Mouse (Mus musculus): Measurements from ENCODE around the gene Thoc7. TPM values are rescaled to one million over a fixed set of nuclear protein-coding genes. Genes with fewer than 3 reads are reported as not detected.
A peak's percentile ranks its signal among the peaks of the same experiment; 100 is the strongest.
"Not testable (repeated sequence)": the region's sequence is repeated elsewhere in the genome, so short reads cannot be mapped to it uniquely, and the experiment has no call there.

Gene Thoc7
- total RNA-seq (2021): 100 to 1,000 TPM in 1 of 2 experiments, 10 to 100 TPM in 1; 93.8 to 101 TPM

- DNase-seq: peak; percentile 23 to 28
Measured at GRCm38 (mm10) chr14:13961401-13962112, at the start of gene Thoc7, which contains the start of gene Atxn7. Gene Thoc7, minus strand, starts transcription at chr14:13961852. Gene Atxn7, plus strand, starts transcription at chr14:13961440.

GRCm38 (mm10) chr14:14009712-14010111 lies 48.1 kb upstream of the Thoc7 start:
- DNase-seq: no peak

- DNase-seq: no peak
Measured at GRCm38 (mm10) chr14:14002771-14003170, 41.1 kb upstream of the Thoc7 start.

GRCm38 (mm10) chr14:13995206-13996097 lies 33.8 kb upstream of the Thoc7 start:
- no peak for DNase-seq

GRCm38 (mm10) chr14:13990741-13991140 lies 29.1 kb upstream of the Thoc7 start:
- no peak for DNase-seq

- DNase-seq: no peak
Measured at GRCm38 (mm10) chr14:13988397-13988796, 26.7 kb upstream of the Thoc7 start.

- no peak for DNase-seq
Measured at GRCm38 (mm10) chr14:13982174-13982573, 20.5 kb upstream of the Thoc7 start.

GRCm38 (mm10) chr14:13981286-13981685 lies 19.6 kb upstream of the Thoc7 start:
- DNase-seq: no peak

GRCm38 (mm10) chr14:13977498-13977897 lies 15.8 kb upstream of the Thoc7 start:
- DNase-seq: no peak

- DNase-seq: no peak
Measured at GRCm38 (mm10) chr14:13971644-13972234, 10.1 kb upstream of the Thoc7 start.

- DNase-seq: no peak
Measured at GRCm38 (mm10) chr14:13970513-13970912, 8.9 kb upstream of the Thoc7 start.

GRCm38 (mm10) chr14:13968476-13968875 lies 6.8 kb upstream of the Thoc7 start:
- DNase-seq: no peak

GRCm38 (mm10) chr14:13967607-13968006 lies 6.0 kb upstream of the Thoc7 start:
- no peak for DNase-seq

GRCm38 (mm10) chr14:13963527-13963926 lies 1.9 kb upstream of the Thoc7 start:
- DNase-seq: no peak

GRCm38 (mm10) chr14:13962476-13962875 lies 824 bp upstream of the Thoc7 start:
- DNase-seq: no peak

GRCm38 (mm10) chr14:13960482-13961325 lies 948 bp downstream of the Thoc7 start:
- DNase-seq: peak; percentile 47 to 58

GRCm38 (mm10) chr14:13960079-13960478 lies 1.6 kb downstream of the Thoc7 start:
- no peak for DNase-seq

GRCm38 (mm10) chr14:13952151-13952550 lies 9.5 kb downstream of the Thoc7 start:
- DNase-seq: not testable (repeated sequence)

GRCm38 (mm10) chr14:13950401-13950800 lies 11.3 kb downstream of the Thoc7 start:
- no peak for DNase-seq

GRCm38 (mm10) chr14:13948345-13948744 lies 13.3 kb downstream of the Thoc7 start:
- no peak for DNase-seq

- DNase-seq: no peak
Measured at GRCm38 (mm10) chr14:13944686-13945085, 17.0 kb downstream of the Thoc7 start.

GRCm38 (mm10) chr14:13934052-13934371 lies 27.6 kb downstream of the Thoc7 start:
- DNase-seq: no peak

Measured in layer of hippocampus, postnatal 36 days (tissue).